Mouse (Mus musculus) forebrain, embryonic 11.5 days (tissue): Measurements from ENCODE around the gene Tmem63b. TPM values are rescaled to one million over a fixed set of nuclear protein-coding genes. Genes with fewer than 3 reads are reported as not detected.

ENCODE experiments used
- ATAC-seq: fragments of 200-750 bp; cut with Nextera tagmentation; replicated peaks from 2 replicates; pipeline ENCODE4 v1.8.0; 2017; ENCODE audit warnings: moderate TSS enrichment; ENCODE audit not compliant: low FRiP score
- DNase-seq: peaks from one replicate; pipeline ENCODE4 v3.0.0-alpha.2; 2017; ENCODE audit warnings: low spot score
- H3K27ac ChIP-seq: fragments of 300-500 bp; sonication (generic); 2 replicates; pipeline ENCODE4 v1.5.1; 2014; ENCODE audit warnings: low read depth, low read length
- H3K27me3 ChIP-seq: fragments of 300-500 bp; sonication (generic); 2 replicates; pipeline ENCODE4 v1.6.1; 2014; ENCODE audit warnings: mild to moderate bottlenecking, low read length, mixed read lengths; ENCODE audit not compliant: control insufficient read depth, insufficient read depth
- H3K36me3 ChIP-seq: fragments of 300-500 bp; sonication (generic); 2 replicates; pipeline ENCODE4 v1.6.1; 2014; ENCODE audit warnings: mild to moderate bottlenecking, low read length, moderate library complexity, mixed read lengths; ENCODE audit not compliant: control insufficient read depth, insufficient read depth
- H3K4me1 ChIP-seq: fragments of 300-500 bp; sonication (generic); replicated peaks from 2 replicates; pipeline ENCODE4 v1.6.1; 2014; ENCODE audit warnings: low read length, mixed read lengths; ENCODE audit not compliant: control insufficient read depth, insufficient read depth
- H3K4me2 ChIP-seq: fragments of 300-500 bp; sonication (generic); 2 replicates; pipeline ENCODE4 v1.6.1; 2014; ENCODE audit warnings: low read depth, mild to moderate bottlenecking, low read length, moderate library complexity, mixed read lengths; ENCODE audit not compliant: severe bottlenecking
- H3K4me3 ChIP-seq: fragments of 300-500 bp; sonication (generic); 2 replicates; pipeline ENCODE4 v1.5.1; 2014; ENCODE audit warnings: low read depth, low read length
- H3K9ac ChIP-seq: fragments of 300-500 bp; sonication (generic); 2 replicates; pipeline ENCODE4 v1.6.1; 2014; ENCODE audit warnings: low read length
- H3K9me3 ChIP-seq: fragments of 300-500 bp; sonication (generic); 2 replicates; pipeline ENCODE4 v1.6.1; 2016; ENCODE audit warnings: low read length, mixed read lengths; ENCODE audit not compliant: control insufficient read depth
- WGBS: fragments of 180-500 bp; shearing (Covaris S2); extraction: QIAGEN DNeasy Blood & Tissue Kit; methylation state at CpG from one replicate; pipeline ENCODE4 v1.1.7; 2014; 5-methylcytosine and 5-hydroxymethylcytosine counted together
- polyA plus RNA-seq: library from polyadenylated mRNA; unstranded; fragments of >200 nt; fragmentation: Nextera tagmentation; extraction: Ambion mirVana; gene quantifications from 2 replicates; pipeline ENCODE4 v1.2.1, GENCODE M21; 2014

Tmem63b gene
- polyA plus RNA-seq, 1 experiment from 2014 or later = 49.8 TPM

DNA sequence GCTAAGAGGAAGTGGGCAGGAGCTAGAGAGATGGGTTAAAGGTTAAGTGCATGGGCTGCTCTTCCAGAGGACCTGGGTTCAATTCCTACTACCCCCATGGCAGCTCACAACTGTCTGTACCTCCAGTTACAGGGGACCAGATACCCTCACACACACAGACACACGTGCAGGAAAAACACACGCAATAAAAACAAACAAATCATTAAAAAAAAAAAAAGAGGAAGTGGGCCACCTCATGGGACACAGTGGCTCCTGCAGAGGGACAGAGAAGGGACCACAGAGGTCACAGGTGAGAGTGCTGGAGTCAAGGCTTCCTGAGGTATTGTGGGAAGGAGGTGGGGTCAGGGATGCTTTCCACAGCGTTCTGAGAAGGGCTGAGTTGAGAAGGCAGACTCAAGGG lies 24.8 kb upstream of the Tmem63b start:
- no peaks in the 10 kb centered on the region for H3K36me3 ChIP-seq
- ATAC-seq (no peak), DNase-seq (no peak)
- H3K4me1 ChIP-seq = no peaks in the 10 kb centered on the region
- H3K4me3 ChIP-seq = no peak overlapping the region
- WGBS = 70% methylated on average over 3 of the region's 3 CpGs
- no peak overlapping the region for H3K4me2 ChIP-seq
- H3K27me3 ChIP-seq = no peaks in the 10 kb centered on the region
- no peaks in the 10 kb centered on the region for H3K9me3 ChIP-seq
- no peak overlapping the region for H3K27ac ChIP-seq
- no peak overlapping the region for H3K9ac ChIP-seq

DNA sequence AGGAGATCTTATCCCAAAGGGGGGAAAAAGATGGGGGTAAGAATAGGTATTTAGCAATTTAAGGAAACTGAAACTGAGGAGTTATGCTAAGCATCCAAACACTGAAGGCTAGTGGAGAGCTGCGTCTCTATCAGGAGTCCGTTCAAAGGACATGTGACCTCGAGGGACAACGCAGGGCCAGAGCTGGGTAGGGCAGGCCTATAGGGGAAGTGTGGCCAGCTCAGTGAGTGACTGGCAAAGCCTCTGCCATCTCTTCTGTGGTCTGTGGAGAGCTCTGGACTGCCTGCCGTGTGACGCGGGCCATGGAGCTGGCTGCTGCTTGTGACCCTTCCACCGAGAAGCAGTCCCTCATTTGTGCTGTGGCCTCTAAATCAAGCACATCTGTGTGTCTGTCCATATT lies 23.7 kb upstream of the Tmem63b start:
- H3K9ac ChIP-seq = no peak overlapping the region
- no peak overlapping the region for H3K27ac ChIP-seq
- no peak for DNase-seq
- H3K9me3 ChIP-seq = no peaks in the 10 kb centered on the region
- no peaks in the 10 kb centered on the region for H3K27me3 ChIP-seq
- H3K4me2 ChIP-seq = no peak overlapping the region
- no peak overlapping the region for H3K4me3 ChIP-seq
- no peaks in the 10 kb centered on the region for H3K36me3 ChIP-seq
- no peaks in the 10 kb centered on the region for H3K4me1 ChIP-seq
- no peak for ATAC-seq
- 81% methylated on average over 8 of the region's 8 CpGs for WGBS

DNA sequence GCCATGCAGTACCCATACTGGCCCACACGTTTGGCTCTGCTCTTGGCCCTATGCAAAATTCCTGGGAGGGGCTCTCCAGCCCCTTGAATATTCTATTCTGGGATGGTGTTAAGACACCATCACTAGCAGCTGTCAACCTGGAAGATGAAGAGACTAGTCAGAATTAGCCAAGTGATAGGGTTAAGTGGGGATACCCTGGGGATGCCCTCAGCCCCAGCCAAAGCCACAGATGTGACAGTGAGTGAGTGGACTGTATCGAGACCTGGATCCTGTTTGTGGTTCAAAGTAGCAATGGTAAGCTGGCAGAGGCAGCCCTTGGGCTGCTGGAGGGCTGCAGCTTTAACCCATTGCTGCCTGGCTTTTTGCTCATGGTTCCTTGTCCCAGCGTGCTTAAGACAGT lies 23.1 kb upstream of the Tmem63b start:
- Histone ChIP-seq H3K27me3 (no peaks in the 10 kb centered on the region), H3K4me2 (no peak overlapping the region), H3K4me1 (no peaks in the 10 kb centered on the region), H3K36me3 (no peaks in the 10 kb centered on the region), H3K27ac (no peak overlapping the region), H3K4me3 (no peak overlapping the region), H3K9ac (no peak overlapping the region), H3K9me3 (no peaks in the 10 kb centered on the region)
- 69% methylated on average over 3 of the region's 3 CpGs for WGBS
- DNase-seq (no peak), ATAC-seq (no peak)

DNA sequence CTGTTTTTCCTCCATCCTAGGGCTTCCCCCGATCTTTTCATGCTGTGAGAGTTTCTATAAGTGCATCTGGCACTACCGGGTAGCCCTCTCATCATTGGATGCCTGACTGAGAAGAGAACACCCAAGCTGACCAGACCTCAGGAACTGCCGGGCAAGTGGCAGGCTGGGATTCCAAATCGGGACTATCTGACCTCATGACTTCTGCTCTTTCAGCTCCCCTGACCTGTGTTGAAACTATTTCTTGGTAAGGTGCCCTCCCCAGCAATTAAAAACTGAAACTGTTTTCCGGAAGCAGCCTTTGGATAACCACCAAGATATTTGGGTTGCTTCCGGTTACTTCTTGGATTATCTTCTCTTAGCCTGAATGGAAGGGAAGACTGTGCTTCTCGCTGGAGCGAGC lies 21.5 kb upstream of the Tmem63b start:
- no peak for DNase-seq
- H3K9me3 ChIP-seq = no peaks in the 10 kb centered on the region
- no peaks in the 10 kb centered on the region for H3K36me3 ChIP-seq
- no peaks in the 10 kb centered on the region for H3K27me3 ChIP-seq
- no peak overlapping the region for H3K9ac ChIP-seq
- no peak overlapping the region for H3K27ac ChIP-seq
- no peak overlapping the region for H3K4me3 ChIP-seq
- WGBS = 87% methylated on average over 8 of the region's 8 CpGs
- no peak overlapping the region for H3K4me2 ChIP-seq
- no peaks in the 10 kb centered on the region for H3K4me1 ChIP-seq
- no peak for ATAC-seq

DNA sequence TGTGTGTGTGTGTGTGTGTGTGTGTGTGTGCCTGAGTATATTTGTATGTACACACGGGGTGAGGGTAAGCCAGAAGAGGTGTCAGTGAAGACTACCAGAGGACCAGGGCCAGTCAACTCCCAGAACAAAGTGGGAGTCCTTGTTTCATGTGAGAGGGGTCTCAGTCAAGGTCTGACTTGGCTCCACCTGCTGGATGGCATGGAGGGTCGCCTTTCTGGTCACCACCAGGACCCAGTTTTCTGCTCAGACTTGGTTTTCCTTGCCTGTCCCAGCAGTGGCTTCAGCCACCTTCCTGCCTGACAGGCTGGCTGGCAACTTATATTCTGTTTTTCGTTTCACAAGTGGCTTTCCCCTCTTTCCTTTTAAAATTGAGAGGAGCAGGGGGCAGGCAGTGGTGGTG lies 20.7 kb upstream of the Tmem63b start:
- Histone ChIP-seq H3K27ac (no peak overlapping the region), H3K4me2 (no peak overlapping the region), H3K27me3 (no peaks in the 10 kb centered on the region), H3K9me3 (no peaks in the 10 kb centered on the region), H3K4me3 (no peak overlapping the region), H3K4me1 (no peaks in the 10 kb centered on the region), H3K36me3 (no peaks in the 10 kb centered on the region), H3K9ac (no peak overlapping the region)
- WGBS = 38% methylated on average over 3 of the region's 3 CpGs
- ATAC-seq (no peak), DNase-seq (no peak)

DNA sequence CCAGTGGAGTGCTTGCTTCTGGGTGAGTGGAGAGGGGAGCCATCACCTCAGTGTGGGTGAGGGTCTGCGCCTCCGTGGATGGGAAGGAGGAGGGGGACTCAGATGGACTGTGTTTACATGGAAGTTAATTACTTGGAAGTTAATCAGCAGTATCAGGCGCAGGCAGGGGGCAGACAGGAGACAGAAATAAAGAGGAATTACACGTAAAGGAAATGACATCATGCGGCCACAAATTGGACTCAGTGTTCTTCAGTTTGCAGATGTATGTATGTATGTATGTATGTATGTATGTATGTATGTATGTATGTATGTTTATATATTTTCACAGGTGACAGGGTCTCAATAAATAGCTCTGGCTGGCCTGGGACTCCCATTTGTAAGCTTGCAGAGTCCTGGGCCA lies 20.1 kb upstream of the Tmem63b start:
- no peak for ATAC-seq
- Histone ChIP-seq H3K4me3 (no peak overlapping the region), H3K9ac (no peak overlapping the region), H3K27me3 (no peaks in the 10 kb centered on the region), H3K4me1 (no peaks in the 10 kb centered on the region), H3K4me2 (no peak overlapping the region), H3K9me3 (no peaks in the 10 kb centered on the region), H3K27ac (no peak overlapping the region), H3K36me3 (no peaks in the 10 kb centered on the region)
- WGBS = 75% methylated on average over 5 of the region's 5 CpGs
- no peak for DNase-seq

DNA sequence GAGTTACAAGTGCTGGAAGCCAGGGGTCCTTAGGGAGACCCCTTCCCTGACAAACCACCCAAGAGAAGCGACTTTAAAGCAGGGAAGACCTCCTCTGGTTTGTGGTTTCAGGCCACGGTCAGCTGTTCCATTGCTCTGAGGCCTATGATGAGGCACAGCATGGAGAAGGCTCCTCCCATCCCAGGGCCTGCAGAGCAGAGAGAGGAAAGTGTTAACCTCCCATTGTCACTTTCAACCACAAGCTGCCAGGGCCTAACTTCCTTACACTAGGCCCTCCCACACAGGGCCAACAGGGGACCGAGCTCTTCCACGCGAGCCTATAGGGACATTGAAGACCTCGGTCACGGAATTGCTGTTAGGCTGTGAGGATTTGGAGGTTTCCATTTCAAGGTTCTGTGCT lies 16.5 kb upstream of the Tmem63b start:
- Histone ChIP-seq H3K27ac (no peak overlapping the region), H3K9ac (no peak overlapping the region), H3K4me2 (no peak overlapping the region), H3K4me1 (no peaks in the 10 kb centered on the region), H3K4me3 (no peak overlapping the region), H3K9me3 (no peaks in the 10 kb centered on the region), H3K27me3 (no peaks in the 10 kb centered on the region), H3K36me3 (no peaks in the 10 kb centered on the region)
- 67% methylated on average over 7 of the region's 7 CpGs for WGBS
- DNase-seq (no peak), ATAC-seq (no peak)

DNA sequence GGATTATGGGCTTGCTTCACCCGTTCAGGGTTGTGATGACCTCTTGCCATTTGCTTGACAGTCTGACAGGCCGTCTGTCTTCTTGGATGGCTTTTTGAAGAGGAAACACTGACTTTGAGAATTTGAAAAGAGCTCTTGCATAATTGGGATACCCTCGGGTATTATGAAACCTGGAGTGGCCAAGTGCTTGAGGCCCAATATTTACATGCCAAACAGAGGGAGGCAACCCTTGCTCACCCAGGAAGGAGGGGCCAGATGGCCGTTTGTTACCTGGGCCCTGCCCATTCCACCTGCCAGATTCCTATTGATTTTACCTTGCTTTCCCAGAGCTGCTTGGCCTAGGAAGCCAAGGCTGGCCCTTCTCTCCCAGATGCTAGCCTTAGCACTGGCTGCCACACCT lies 15.5 kb upstream of the Tmem63b start:
- no peak overlapping the region for H3K4me3 ChIP-seq
- no peak for ATAC-seq
- no peak for DNase-seq
- no peaks in the 10 kb centered on the region for H3K4me1 ChIP-seq
- no peaks in the 10 kb centered on the region for H3K36me3 ChIP-seq
- no peak overlapping the region for H3K9ac ChIP-seq
- H3K9me3 ChIP-seq = no peaks in the 10 kb centered on the region
- H3K27me3 ChIP-seq = no peaks in the 10 kb centered on the region
- no peak overlapping the region for H3K27ac ChIP-seq
- no peak overlapping the region for H3K4me2 ChIP-seq
- 65% methylated on average over 4 of the region's 4 CpGs for WGBS

DNA sequence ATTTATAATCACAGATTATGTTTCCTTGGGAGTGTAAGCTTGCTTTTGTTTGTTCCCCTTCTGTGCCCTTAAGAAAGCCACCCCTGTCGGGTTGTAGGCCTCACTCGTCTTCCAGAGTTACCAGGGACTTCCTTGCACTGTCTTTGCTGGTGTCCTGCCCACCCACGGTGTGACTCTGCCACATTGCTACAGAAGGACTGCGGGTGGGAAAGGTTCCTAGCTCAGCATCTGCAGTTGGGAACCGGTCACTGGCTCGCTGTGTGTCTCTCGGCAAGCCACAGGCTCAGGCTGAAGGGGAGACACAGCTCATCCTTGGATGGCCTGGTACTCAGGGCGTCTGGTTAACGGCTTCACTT lies 14.5 kb upstream of the Tmem63b start:
- Histone ChIP-seq H3K9me3 (no peaks in the 10 kb centered on the region), H3K36me3 (no peaks in the 10 kb centered on the region), H3K9ac (no peak overlapping the region), H3K27ac (no peak overlapping the region), H3K4me1 (no peaks in the 10 kb centered on the region), H3K27me3 (no peaks in the 10 kb centered on the region), H3K4me3 (no peak overlapping the region), H3K4me2 (no peak overlapping the region)
- DNase-seq (no peak), ATAC-seq (no peak)
- WGBS = 76% methylated on average over 9 of the region's 9 CpGs
